Mouse (Mus musculus) hindbrain, embryonic 12.5 days (tissue): ENCODE data around the gene 4931417E11Rik. TPM values are rescaled to one million over a fixed set of nuclear protein-coding genes. Genes with fewer than 3 reads are reported as not detected.

Source experiments
- polyA plus RNA-seq: library from polyadenylated mRNA; unstranded; fragments of >200 nt; fragmentation: Nextera tagmentation; extraction: Ambion mirVana; gene quantifications from 2 replicates; pipeline ENCODE4 v1.2.1, GENCODE M21; 2016

Gene 4931417E11Rik
- polyA plus RNA-seq, 1 experiment from 2014 or later, result not detected

Other genes starting within 250 kb of the 4931417E11Rik start
- gene Dnah6, start 248.0 kb downstream of the 4931417E11Rik start, polyA plus RNA-seq, result 0.50 and 0.72 TPM in 2 replicates
- gene Suclg1, start 221.3 kb downstream of the 4931417E11Rik start, polyA plus RNA-seq, result 138 and 140 TPM in 2 replicates